Mouse (Mus musculus) megakaryocyte, embryonic 14.5 days (primary cell): ENCODE measurements at regions not wholly inside any gene's neighbourhood (a gene's known extent, or its start where the extent isn't known, plus 50 kb on each side); places are given as distances from the start of the nearest gene placed in this dataset.

Experiments used
- H3K27me3 ChIP-seq: replicated peaks from 2 replicates; pipeline ENCODE3; 2012; ENCODE audit warnings: inconsistent platforms
- H3K36me3 ChIP-seq: replicated peaks from 2 replicates; pipeline ENCODE3; 2012; ENCODE audit warnings: low read length, inconsistent platforms, mixed read lengths
- H3K4me1 ChIP-seq: 2 replicates; pipeline ENCODE4 v1.6.1; 2012; ENCODE audit warnings: inconsistent platforms
- H3K4me3 ChIP-seq: replicated peaks from 2 replicates; pipeline ENCODE3; 2012; ENCODE audit warnings: moderate library complexity, mild to moderate bottlenecking, inconsistent platforms
- H3K9me3 ChIP-seq: 2 replicates; pipeline ENCODE4 v1.6.1; 2012; ENCODE audit warnings: inconsistent platforms
- FLI1 ChIP-seq: IDR thresholded peaks from 2 replicates; pipeline ENCODE4 v1.6.1; 2012; ENCODE audit warnings: low read length, inconsistent platforms, mixed read lengths
- GATA1 ChIP-seq: IDR thresholded peaks from 3 replicates; pipeline ENCODE4 v1.6.1; 2012; ENCODE audit warnings: mixed read lengths, low read length, inconsistent platforms, borderline replicate concordance

GRCm38 (mm10) chr10:97078022-97078473 lies 401.4 kb upstream of the Dcn start:
- no peak for TF ChIP-seq FLI1
- no peak for TF ChIP-seq GATA1
- no peaks in the 10 kb centered on the region for H3K4me1 ChIP-seq
- no peaks in the 10 kb centered on the region for H3K27me3 ChIP-seq
- no peaks in the 10 kb centered on the region for H3K9me3 ChIP-seq
- no peak overlapping the region for H3K4me3 ChIP-seq
- H3K36me3 ChIP-seq, result no peaks in the 10 kb centered on the region

GRCm38 (mm10) chr10:97079575-97079974 lies 399.8 kb upstream of the Dcn start:
- no peaks in the 10 kb centered on the region for H3K9me3 ChIP-seq
- no peaks in the 10 kb centered on the region for H3K36me3 ChIP-seq
- TF ChIP-seq GATA1, result no peak
- H3K27me3 ChIP-seq, result no peaks in the 10 kb centered on the region
- no peak overlapping the region for H3K4me3 ChIP-seq
- no peaks in the 10 kb centered on the region for H3K4me1 ChIP-seq

GRCm38 (mm10) chr10:97087286-97087685 lies 392.1 kb upstream of the Dcn start:
- Histone ChIP-seq H3K36me3 (no peaks in the 10 kb centered on the region), H3K4me1 (no peaks in the 10 kb centered on the region), H3K9me3 (no peaks in the 10 kb centered on the region), H3K4me3 (no peak overlapping the region), H3K27me3 (no peaks in the 10 kb centered on the region)
- no peak for TF ChIP-seq FLI1
- no peak for TF ChIP-seq GATA1

- Histone ChIP-seq H3K4me1 (no peaks in the 10 kb centered on the region), H3K4me3 (no peak overlapping the region), H3K27me3 (no peaks in the 10 kb centered on the region), H3K9me3 (no peaks in the 10 kb centered on the region), H3K36me3 (no peaks in the 10 kb centered on the region)
- TF ChIP-seq GATA1 (no peak), FLI1 (no peak)
Observed at GRCm38 (mm10) chr10:97090254-97090653, 389.2 kb upstream of the Dcn start.

GRCm38 (mm10) chr10:97093886-97094285 lies 385.5 kb upstream of the Dcn start:
- Histone ChIP-seq H3K4me1 (no peaks in the 10 kb centered on the region), H3K36me3 (no peaks in the 10 kb centered on the region), H3K9me3 (no peaks in the 10 kb centered on the region), H3K4me3 (no peak overlapping the region), H3K27me3 (no peaks in the 10 kb centered on the region)
- no peak for TF ChIP-seq GATA1
- TF ChIP-seq FLI1, result no peak

- H3K9me3 ChIP-seq, result peaks cover 29% of the 10 kb centered on the region
- no peaks in the 10 kb centered on the region for H3K27me3 ChIP-seq
- no peak for TF ChIP-seq GATA1
- no peaks in the 10 kb centered on the region for H3K4me1 ChIP-seq
- H3K36me3 ChIP-seq, result no peaks in the 10 kb centered on the region
- no peak overlapping the region for H3K4me3 ChIP-seq
Observed at GRCm38 (mm10) chr10:97114501-97114900, 364.9 kb upstream of the Dcn start.

GRCm38 (mm10) chr10:97122693-97123092 lies 356.7 kb upstream of the Dcn start:
- H3K9me3 ChIP-seq, result 0 out of 2 replicates have a peak, but pooled peaks cover 6% of the 10 kb centered on the region
- TF ChIP-seq FLI1 (no peak), GATA1 (no peak)
- H3K27me3 ChIP-seq, result no peaks in the 10 kb centered on the region
- H3K4me3 ChIP-seq, result no peak overlapping the region
- no peaks in the 10 kb centered on the region for H3K36me3 ChIP-seq
- no peaks in the 10 kb centered on the region for H3K4me1 ChIP-seq

GRCm38 (mm10) chr10:97141561-97141960 lies 337.8 kb upstream of the Dcn start:
- no peaks in the 10 kb centered on the region for H3K4me1 ChIP-seq
- H3K4me3 ChIP-seq, result no peak overlapping the region
- H3K36me3 ChIP-seq, result no peaks in the 10 kb centered on the region
- H3K27me3 ChIP-seq, result no peaks in the 10 kb centered on the region
- H3K9me3 ChIP-seq, result no peaks in the 10 kb centered on the region
- TF ChIP-seq GATA1 (no peak), FLI1 (no peak)

GRCm38 (mm10) chr10:97158561-97159395 lies 320.6 kb upstream of the Dcn start:
- Histone ChIP-seq H3K9me3 (no peaks in the 10 kb centered on the region), H3K4me1 (peaks cover 6% of the 10 kb centered on the region; the same call in 1 of the 2 replicates), H3K4me3 (no peak overlapping the region), H3K27me3 (no peaks in the 10 kb centered on the region), H3K36me3 (no peaks in the 10 kb centered on the region)
- TF ChIP-seq FLI1, result no peak

GRCm38 (mm10) chr10:97159396-97159760 lies 320.0 kb upstream of the Dcn start:
- H3K4me3 ChIP-seq, result no peak overlapping the region
- H3K4me1 ChIP-seq, result peaks cover 6% of the 10 kb centered on the region; the same call in 1 of the 2 replicates
- no peaks in the 10 kb centered on the region for H3K27me3 ChIP-seq
- no peaks in the 10 kb centered on the region for H3K9me3 ChIP-seq
- no peak for TF ChIP-seq GATA1
- TF ChIP-seq FLI1, result no peak
- H3K36me3 ChIP-seq, result no peaks in the 10 kb centered on the region
